Mouse (Mus musculus) lung, postnatal 10 days (tissue): Measurements from ENCODE around the gene Rpl36a-ps1.
"Not testable (repeated sequence)": the region's sequence is repeated elsewhere in the genome, so short reads cannot be mapped to it uniquely, and the experiment has no call there.

Experiments
- DNase-seq: peaks from one replicate; pipeline ENCODE4 v3.0.0; 2021

Rpl36a-ps1 gene

GRCm38 (mm10) chr14:98994218-98994617 is at the start of gene Rpl36a-ps1:
Gene Rpl36a-ps1 (minus strand): TSS chr14:98994318.
- DNase-seq = no peak

DNA sequence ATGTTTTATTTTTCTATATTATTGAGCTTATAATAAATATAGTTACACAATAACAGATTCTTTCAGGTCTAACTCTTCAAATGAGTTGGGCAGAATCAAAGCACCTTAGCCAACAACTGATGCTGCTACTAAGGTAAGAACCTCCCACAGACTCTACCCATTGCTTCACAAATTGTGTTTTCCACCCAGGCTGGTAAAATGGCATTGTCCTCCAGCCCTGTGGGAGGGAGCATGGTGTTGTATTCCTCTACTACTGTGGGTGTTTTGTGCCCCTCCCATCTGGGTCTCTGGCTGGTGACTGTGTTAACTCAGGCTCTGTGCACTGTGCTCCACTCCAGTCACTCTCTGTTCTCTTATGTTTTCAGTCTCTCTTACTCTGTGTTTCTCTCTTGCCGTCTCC is 49.4 kb upstream of the Rpl36a-ps1 start:
- DNase-seq = no peak

- DNase-seq = no peak
Measured at GRCm38 (mm10) chr14:99041416-99041815, 47.3 kb upstream of the Rpl36a-ps1 start.

DNA sequence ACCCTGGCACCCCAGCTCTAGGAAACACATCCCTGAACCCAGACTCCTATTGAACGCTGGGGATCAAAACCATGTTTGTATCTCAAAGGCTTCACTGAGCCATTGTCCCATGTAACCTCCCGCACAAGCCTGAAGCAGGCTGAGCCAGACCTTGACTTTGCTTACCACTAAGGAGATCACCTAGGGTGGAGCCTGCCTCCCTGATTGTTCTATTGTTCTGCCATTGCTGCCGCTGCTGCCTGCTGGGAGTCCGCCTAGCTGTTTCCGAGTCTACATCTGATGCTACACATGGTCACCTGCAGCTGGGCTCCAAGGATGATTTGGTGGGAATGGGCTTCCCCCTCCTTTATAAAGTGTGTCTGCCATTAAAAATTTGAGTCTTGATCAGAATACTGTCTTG is 45.2 kb upstream of the Rpl36a-ps1 start:
- not testable (repeated sequence) for DNase-seq

DNA sequence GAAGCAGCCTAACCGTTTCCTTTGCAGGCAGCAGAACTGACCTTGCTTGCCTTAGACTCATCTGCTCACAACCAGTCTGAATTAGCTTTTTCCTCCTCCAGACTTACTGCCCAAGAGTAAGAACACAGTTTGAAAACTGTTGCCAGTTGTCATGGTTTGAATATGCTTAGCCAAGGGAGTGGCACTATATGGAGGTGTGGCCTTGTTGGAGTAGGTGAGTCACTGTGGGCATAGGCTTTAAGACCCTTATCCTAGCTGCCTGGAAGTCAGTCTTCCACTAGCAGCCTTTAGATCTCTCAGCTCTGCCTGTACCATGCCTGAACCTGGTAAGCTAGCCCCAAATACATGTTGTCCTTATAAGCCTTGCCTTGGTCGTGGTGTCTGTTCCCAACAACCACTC is 43.6 kb upstream of the Rpl36a-ps1 start:
- no peak for DNase-seq

DNA sequence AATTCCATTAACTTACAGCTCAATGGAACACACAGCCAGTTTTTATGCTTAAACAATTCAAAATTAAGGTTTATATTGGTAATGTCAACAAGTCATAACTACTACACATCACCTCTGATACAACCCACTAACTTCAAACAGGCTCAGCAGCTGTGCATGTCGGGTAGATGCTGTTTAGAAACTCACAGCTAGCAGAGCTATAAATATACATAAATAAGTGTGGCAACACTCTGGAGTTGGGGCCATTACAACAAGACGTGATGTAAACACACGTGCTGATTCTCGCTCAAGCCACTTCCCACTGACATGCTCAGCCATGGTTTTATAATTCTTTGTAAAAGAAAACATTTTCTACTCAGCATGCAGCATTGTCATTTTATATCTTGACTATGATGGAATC is 41.9 kb upstream of the Rpl36a-ps1 start:
- no peak for DNase-seq

- DNase-seq = not testable (repeated sequence)
Measured at GRCm38 (mm10) chr14:99034851-99035250, 40.7 kb upstream of the Rpl36a-ps1 start.

GRCm38 (mm10) chr14:99032596-99032995 is 38.5 kb upstream of the Rpl36a-ps1 start:
- no peak for DNase-seq

GRCm38 (mm10) chr14:99031337-99031873 is 37.3 kb upstream of the Rpl36a-ps1 start:
- no peak for DNase-seq

GRCm38 (mm10) chr14:99029987-99030386 is 35.9 kb upstream of the Rpl36a-ps1 start:
- DNase-seq = no peak

DNA sequence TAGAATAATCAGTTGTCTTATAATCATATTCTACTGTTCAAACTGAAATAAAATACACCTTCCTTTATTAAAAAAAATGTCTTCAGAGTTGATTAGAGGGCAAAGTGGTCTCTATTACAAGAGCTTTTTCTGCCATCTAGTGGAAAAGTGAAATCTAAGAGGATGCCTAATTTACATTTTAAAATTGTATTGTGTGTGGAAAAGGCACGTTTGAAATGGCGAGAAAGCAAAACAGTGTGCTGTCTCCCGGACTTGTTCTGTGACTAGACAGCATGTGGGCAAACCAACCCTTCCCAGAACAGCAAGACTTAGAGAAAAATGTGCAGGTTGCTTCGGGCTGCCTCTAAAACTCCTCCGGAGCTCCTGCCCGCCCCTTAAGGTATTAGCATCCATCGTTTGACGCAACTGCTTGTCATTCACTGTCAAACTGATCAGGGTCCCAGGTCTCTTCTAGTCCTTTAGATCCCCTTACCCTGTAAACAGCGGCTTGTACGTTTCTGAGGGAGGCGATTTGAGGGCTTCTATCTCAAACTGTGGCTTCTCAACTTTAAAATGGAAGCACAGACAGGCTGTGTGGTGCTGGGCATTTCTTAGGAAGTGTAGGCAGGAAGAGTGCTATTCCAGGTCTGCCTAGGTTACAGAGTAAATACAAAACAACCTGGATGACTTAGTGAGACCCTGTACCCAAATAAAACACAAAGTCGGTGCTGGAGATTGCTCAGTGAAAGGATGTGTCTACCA is 28.4 kb upstream of the Rpl36a-ps1 start:
- DNase-seq = no peak

DNA sequence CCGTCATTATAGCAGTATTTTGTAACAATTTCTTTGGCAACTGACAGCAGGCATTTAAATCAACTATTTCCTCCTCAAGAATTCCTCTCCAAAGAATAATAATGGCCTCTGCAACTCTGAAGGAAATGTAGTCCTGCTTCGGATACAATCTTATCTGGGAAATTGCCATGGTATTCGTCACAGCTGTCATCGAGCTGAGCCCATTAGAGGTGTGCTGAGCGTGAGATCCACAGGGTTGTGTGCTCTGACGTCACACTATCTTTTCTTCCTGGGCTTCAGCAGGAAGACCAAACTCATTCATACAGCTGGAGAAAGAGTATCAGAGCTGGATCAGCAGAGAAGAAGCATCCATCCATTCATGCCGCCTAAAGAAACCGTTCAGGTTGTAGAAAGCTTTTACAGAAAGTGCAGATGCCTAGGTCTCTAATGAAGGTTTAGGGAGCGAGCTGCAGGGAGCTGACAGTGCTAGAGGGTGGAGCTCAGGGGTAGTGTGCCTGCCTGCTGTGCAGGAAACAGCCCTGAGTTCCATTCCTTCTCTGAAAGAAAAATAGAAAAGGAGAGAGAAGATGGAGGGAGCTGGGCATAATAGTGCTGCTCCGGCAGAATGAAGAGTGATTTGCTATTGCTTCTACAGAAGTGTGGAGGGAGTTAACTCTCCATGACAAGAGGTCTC is 25.2 kb upstream of the Rpl36a-ps1 start:
- DNase-seq = no peak

- no peak for DNase-seq
Measured at GRCm38 (mm10) chr14:99018691-99019090, 24.6 kb upstream of the Rpl36a-ps1 start.

- no peak for DNase-seq
Measured at GRCm38 (mm10) chr14:99010920-99011313, 16.8 kb upstream of the Rpl36a-ps1 start.

DNA sequence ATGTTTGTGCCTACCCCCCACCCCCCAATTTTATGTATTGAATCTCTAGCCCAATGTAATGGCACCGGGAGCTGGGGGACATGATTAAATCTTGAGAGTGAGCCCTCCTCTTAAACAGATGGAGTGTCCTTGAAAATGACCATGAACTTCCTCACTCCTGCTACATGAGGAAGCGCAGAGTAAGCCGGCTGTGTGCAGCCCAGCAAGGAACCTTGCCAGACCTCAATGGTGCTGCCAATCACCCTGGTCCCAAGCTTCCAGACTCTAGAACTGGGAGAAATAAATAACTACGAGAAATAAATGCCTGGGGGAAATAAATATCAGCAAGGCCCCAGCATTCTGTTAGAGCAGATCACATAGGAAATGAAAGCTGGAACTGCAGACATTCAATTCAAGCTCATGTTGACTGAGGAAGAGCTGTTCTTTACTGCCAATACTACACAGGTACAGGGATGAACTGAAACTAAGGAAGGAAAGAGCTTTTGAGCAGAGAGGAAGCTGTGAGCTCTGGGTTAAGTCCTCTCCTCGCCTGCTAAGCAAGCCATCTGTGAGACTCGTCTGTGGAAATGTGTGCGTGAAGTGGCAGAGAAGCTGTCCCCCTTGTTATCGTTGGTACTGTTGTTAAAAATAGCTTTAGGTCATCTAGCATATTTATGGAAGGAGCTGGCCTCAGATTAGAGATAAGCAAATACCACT is 16.3 kb upstream of the Rpl36a-ps1 start:
- DNase-seq = peak; percentile 12

DNA sequence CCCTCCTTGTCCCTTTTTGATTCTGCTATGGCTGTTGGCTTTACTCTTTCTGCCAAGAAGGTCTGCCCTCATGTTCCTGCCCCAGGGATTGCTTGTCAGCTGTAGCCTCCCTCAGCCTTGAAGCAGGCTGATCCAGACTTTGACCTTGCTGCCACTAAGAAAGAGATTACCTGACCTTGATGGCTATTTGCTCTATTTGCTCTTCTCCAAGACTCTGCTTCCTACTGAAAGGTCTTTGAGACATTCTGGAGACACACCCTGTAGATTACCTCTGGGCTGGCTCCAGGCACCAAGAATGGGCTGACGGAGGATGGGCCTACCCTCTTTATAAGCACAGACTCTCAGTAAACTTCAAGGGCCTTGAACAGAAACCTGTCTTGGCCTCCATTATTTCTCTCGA is 1.6 kb downstream of the Rpl36a-ps1 start:
- DNase-seq = no peak

GRCm38 (mm10) chr14:98990636-98991035 is 3.5 kb downstream of the Rpl36a-ps1 start:
- no peak for DNase-seq

GRCm38 (mm10) chr14:98989818-98990217 is 4.3 kb downstream of the Rpl36a-ps1 start:
- DNase-seq = no peak

- DNase-seq = no peak
Measured at GRCm38 (mm10) chr14:98971921-98972320, 22.2 kb downstream of the Rpl36a-ps1 start.

- DNase-seq = no peak
Measured at GRCm38 (mm10) chr14:98958978-98959658, 35.0 kb downstream of the Rpl36a-ps1 start.

DNA sequence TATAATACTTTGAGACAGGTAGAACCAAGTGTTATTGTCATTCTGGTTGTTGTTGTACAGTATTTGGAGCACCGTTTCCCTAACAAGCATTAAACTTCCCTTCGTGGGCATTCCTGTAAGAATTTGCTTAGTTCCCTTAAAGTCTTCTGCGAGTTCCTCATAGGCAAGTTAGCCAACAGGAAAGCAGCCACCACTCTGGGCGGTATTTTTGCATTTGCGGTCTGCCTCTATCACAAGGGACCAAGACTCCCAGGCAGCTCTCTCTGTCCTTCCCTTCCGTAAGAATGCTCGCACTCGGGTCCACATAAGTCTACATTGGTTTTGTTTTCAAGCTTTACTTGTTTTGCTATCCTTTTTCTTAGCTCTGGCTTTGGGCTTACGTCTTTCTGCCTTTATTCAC is 37.3 kb downstream of the Rpl36a-ps1 start:
- DNase-seq = no peak

DNA sequence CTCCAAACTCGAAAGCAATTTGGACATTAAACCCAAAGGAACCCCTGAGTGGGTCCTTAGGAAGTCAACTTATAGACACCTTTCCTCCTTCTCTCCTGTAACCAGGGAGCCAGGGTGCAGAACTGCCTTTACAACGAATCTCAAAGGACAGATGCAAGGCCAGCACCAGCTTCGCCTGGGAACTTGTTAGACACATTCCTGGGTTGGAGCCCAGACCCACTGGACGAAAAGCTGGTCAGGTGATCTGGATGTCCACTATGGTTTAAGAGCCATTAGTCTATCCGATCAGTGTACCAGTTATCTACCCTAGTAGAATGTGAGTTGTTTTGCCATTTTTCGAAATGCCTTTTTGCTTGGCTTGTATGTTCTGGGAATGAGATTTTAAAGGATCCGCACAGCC is 41.7 kb downstream of the Rpl36a-ps1 start:
- no peak for DNase-seq
